Mouse (Mus musculus): Measurements from ENCODE around the gene Atp5f1. TPM values are rescaled to one million over a fixed set of nuclear protein-coding genes. Genes with fewer than 3 reads are reported as not detected.
"Not testable (repeated sequence)": the region's sequence is repeated elsewhere in the genome, so short reads cannot be mapped to it uniquely, and the experiment has no call there.

Gene Atp5f1
- polyA plus RNA-seq, 1 experiment = 570 TPM

GRCm38 (mm10) chr3:105991653-105992283 is 31.9 kb upstream of the Atp5f1 start:
- Histone ChIP-seq H3K27me3 (ENCODE audit: control insufficient read depth, insufficient read depth, low read length, poor library complexity, severe bottlenecking) (no peaks in the 10 kb centered on the region), H3K9ac (ENCODE audit: low read depth, poor library complexity, severe bottlenecking) (no peak overlapping the region), H3K36me3 (ENCODE audit: control insufficient read depth, insufficient read depth, low read length, poor library complexity, severe bottlenecking) (no peaks in the 10 kb centered on the region), H3K9me3 (replicated peaks; ENCODE audit: control insufficient read depth, insufficient read depth, low read length, poor library complexity, severe bottlenecking) (no peaks in the 10 kb centered on the region), H3K27ac (ENCODE audit: insufficient read depth, low read length) (no peak overlapping the region), H3K4me3 (ENCODE audit: low read depth, low read length) (no peak overlapping the region), H3K4me1 (ENCODE audit: control insufficient read depth, insufficient read depth, low read length) (no peaks in the 10 kb centered on the region)
- TF ChIP-seq POLR2A (IDR thresholded peaks at IDR 0.05; ENCODE audit: insufficient read depth, low read length) (no peak), CTCF (IDR thresholded peaks at IDR 0.05; ENCODE audit: low read depth, low read length) (peak; percentile 24)

GRCm38 (mm10) chr3:105989611-105990010 is 29.7 kb upstream of the Atp5f1 start:
- H3K4me1 ChIP-seq (ENCODE audit: control insufficient read depth, insufficient read depth, low read length); H3K4me3 ChIP-seq (ENCODE audit: low read depth, low read length); H3K9ac ChIP-seq (ENCODE audit: low read depth, poor library complexity, severe bottlenecking); H3K27ac ChIP-seq (ENCODE audit: insufficient read depth, low read length); H3K9me3 ChIP-seq (replicated peaks; ENCODE audit: control insufficient read depth, insufficient read depth, low read length, poor library complexity, severe bottlenecking); H3K36me3 ChIP-seq (ENCODE audit: control insufficient read depth, insufficient read depth, low read length, poor library complexity, severe bottlenecking); H3K27me3 ChIP-seq (ENCODE audit: control insufficient read depth, insufficient read depth, low read length, poor library complexity, severe bottlenecking): not testable (repeated sequence)

- no peak for TF ChIP-seq CTCF (IDR thresholded peaks at IDR 0.05; ENCODE audit: low read depth, low read length)
- no peak for TF ChIP-seq EP300 (IDR thresholded peaks at IDR 0.05; ENCODE audit: insufficient read depth, low read depth, low read length)
- TF ChIP-seq POLR2A (IDR thresholded peaks at IDR 0.05; ENCODE audit: insufficient read depth, low read length) = no peak
- Histone ChIP-seq H3K27me3 (ENCODE audit: control insufficient read depth, insufficient read depth, low read length, poor library complexity, severe bottlenecking) (no peaks in the 10 kb centered on the region), H3K4me3 (ENCODE audit: low read depth, low read length) (no peak overlapping the region), H3K27ac (ENCODE audit: insufficient read depth, low read length) (no peak overlapping the region), H3K9me3 (replicated peaks; ENCODE audit: control insufficient read depth, insufficient read depth, low read length, poor library complexity, severe bottlenecking) (no peaks in the 10 kb centered on the region), H3K4me1 (ENCODE audit: control insufficient read depth, insufficient read depth, low read length) (no peaks in the 10 kb centered on the region), H3K9ac (ENCODE audit: low read depth, poor library complexity, severe bottlenecking) (no peak overlapping the region), H3K36me3 (ENCODE audit: control insufficient read depth, insufficient read depth, low read length, poor library complexity, severe bottlenecking) (peaks cover 13% of the 10 kb centered on the region)
Measured at GRCm38 (mm10) chr3:105974174-105974573, 14.3 kb upstream of the Atp5f1 start.

- H3K9me3 ChIP-seq (replicated peaks; ENCODE audit: control insufficient read depth, insufficient read depth, low read length, poor library complexity, severe bottlenecking) = no peaks in the 10 kb centered on the region
- no peak for TF ChIP-seq EP300 (IDR thresholded peaks at IDR 0.05; ENCODE audit: insufficient read depth, low read depth, low read length)
- no peaks in the 10 kb centered on the region for H3K27me3 ChIP-seq (ENCODE audit: control insufficient read depth, insufficient read depth, low read length, poor library complexity, severe bottlenecking)
- no peaks in the 10 kb centered on the region for H3K4me1 ChIP-seq (ENCODE audit: control insufficient read depth, insufficient read depth, low read length)
- H3K27ac ChIP-seq (ENCODE audit: insufficient read depth, low read length) = no peak within 1 kb of the TSS
- peaks cover 21% of the 10 kb centered on the region for H3K36me3 ChIP-seq (ENCODE audit: control insufficient read depth, insufficient read depth, low read length, poor library complexity, severe bottlenecking)
- no peak within 1 kb of the TSS for H3K9ac ChIP-seq (ENCODE audit: low read depth, poor library complexity, severe bottlenecking)
- no peak within 1 kb of the TSS for H3K4me3 ChIP-seq (ENCODE audit: low read depth, low read length)
Measured at GRCm38 (mm10) chr3:105973411-105973810, 13.5 kb upstream of the Atp5f1 start, which contains the start of gene Ovgp1. Gene Ovgp1 (plus strand): TSS chr3:105973711.

- Histone ChIP-seq H3K9ac (ENCODE audit: low read depth, poor library complexity, severe bottlenecking) (no peak overlapping the region), H3K27me3 (ENCODE audit: control insufficient read depth, insufficient read depth, low read length, poor library complexity, severe bottlenecking) (no peaks in the 10 kb centered on the region), H3K4me3 (ENCODE audit: low read depth, low read length) (no peak overlapping the region), H3K27ac (ENCODE audit: insufficient read depth, low read length) (no peak overlapping the region), H3K4me1 (ENCODE audit: control insufficient read depth, insufficient read depth, low read length) (peaks cover 2% of the 10 kb centered on the region), H3K36me3 (ENCODE audit: control insufficient read depth, insufficient read depth, low read length, poor library complexity, severe bottlenecking) (peaks cover 36% of the 10 kb centered on the region), H3K9me3 (replicated peaks; ENCODE audit: control insufficient read depth, insufficient read depth, low read length, poor library complexity, severe bottlenecking) (no peaks in the 10 kb centered on the region)
- TF ChIP-seq POLR2A (IDR thresholded peaks at IDR 0.05; ENCODE audit: insufficient read depth, low read length) = no peak
- TF ChIP-seq EP300 (IDR thresholded peaks at IDR 0.05; ENCODE audit: insufficient read depth, low read depth, low read length) = no peak
- TF ChIP-seq CTCF (IDR thresholded peaks at IDR 0.05; ENCODE audit: low read depth, low read length) = no peak
Measured at GRCm38 (mm10) chr3:105971831-105972446, 12.0 kb upstream of the Atp5f1 start.

GRCm38 (mm10) chr3:105960700-105961099 is 801 bp upstream of the Atp5f1 start:
- peak overlapping the region; percentile 92 for H3K9ac ChIP-seq (ENCODE audit: low read depth, poor library complexity, severe bottlenecking)
- H3K36me3 ChIP-seq (ENCODE audit: control insufficient read depth, insufficient read depth, low read length, poor library complexity, severe bottlenecking) = peaks cover 60% of the 10 kb centered on the region
- TF ChIP-seq POLR2A (IDR thresholded peaks at IDR 0.05; ENCODE audit: insufficient read depth, low read length) (no peak), EP300 (IDR thresholded peaks at IDR 0.05; ENCODE audit: insufficient read depth, low read depth, low read length) (no peak), CTCF (IDR thresholded peaks at IDR 0.05; ENCODE audit: low read depth, low read length) (no peak)

More at GRCm38 (mm10) chr3:105960700-105961099, 801 bp upstream of the Atp5f1 start:
- Histone ChIP-seq H3K9me3 (replicated peaks; ENCODE audit: control insufficient read depth, insufficient read depth, low read length, poor library complexity, severe bottlenecking) (no peaks in the 10 kb centered on the region), H3K4me1 (ENCODE audit: control insufficient read depth, insufficient read depth, low read length) (no peaks in the 10 kb centered on the region), H3K27ac (ENCODE audit: insufficient read depth, low read length) (no peak overlapping the region), H3K4me3 (ENCODE audit: low read depth, low read length) (peak overlapping the region; percentile 42), H3K27me3 (ENCODE audit: control insufficient read depth, insufficient read depth, low read length, poor library complexity, severe bottlenecking) (no peaks in the 10 kb centered on the region)
